Comparison of ENCODE assay signal across 8 mouse cellular contexts in genomic region chr17:56269153-56269630, GRCm38 (mm10). TPM values are rescaled to one million over a fixed set of nuclear protein-coding genes. Genes with fewer than 3 reads are reported as not detected.
A peak's percentile ranks its signal among the peaks of the same experiment; 100 is the strongest.
DNase-seq lines count a peak whose midpoint lies in the region; ATAC-seq and TF ChIP-seq lines count a peak whose summit lies in the region.

No protein-coding gene starts in this region.

- TF ChIP-seq CTCF in cortical plate, adult 2 months (IDR thresholded peaks at IDR 0.05; ENCODE audit: extremely low read depth, insufficient read depth, low read length) = no peak
- no peak for TF ChIP-seq CTCF in thymus, adult 2 months (IDR thresholded peaks at IDR 0.05; ENCODE audit: borderline replicate concordance, control insufficient read depth, extremely low read depth, insufficient read depth, low read length, poor library complexity)

- ATAC-seq in heart, embryonic 11.5 days (replicated peaks; ENCODE audit: insufficient number of reproducible peaks, low FRiP score, low TSS enrichment) = peak; percentile 58
- peak; percentile 78 for ATAC-seq in kidney, embryonic 15.5 days (replicated peaks; ENCODE audit: low FRiP score)
- ATAC-seq in liver, embryonic 11.5 days (replicated peaks; ENCODE audit: low FRiP score) = peak; percentile 84
- peak; percentile 68 for ATAC-seq in monocyte, adult 5-6 weeks (replicated peaks; ENCODE audit: insufficient number of reproducible peaks, low FRiP score, low TSS enrichment, poor library complexity, severe bottlenecking)

- peak overlapping the region; percentile 70 for H3K4me2 ChIP-seq in heart, embryonic 11.5 days
- H3K4me2 ChIP-seq in kidney, embryonic 15.5 days = peak overlapping the region; percentile 69
- H3K4me2 ChIP-seq in liver, embryonic 11.5 days = peak overlapping the region; percentile 70

- peak; percentile 40 to 59 for DNase-seq in urinary bladder, postnatal 36 days (ENCODE audit: low spot score in 2 of 2)
- no peak for DNase-seq in urinary bladder, adult 2 months (ENCODE audit: low spot score)
- peak; percentile 65 for DNase-seq in liver, embryonic 11.5 days (ENCODE audit: low spot score)
- peak; percentile 63 for DNase-seq in thymus, adult 2 months

- H3K36me3 ChIP-seq in heart, embryonic 11.5 days (ENCODE audit: control insufficient read depth, insufficient read depth, low read length) = peaks cover 20% of the 10 kb centered on the region
- peaks cover 20% of the 10 kb centered on the region for H3K36me3 ChIP-seq in kidney, embryonic 15.5 days
- H3K36me3 ChIP-seq in liver, embryonic 11.5 days (ENCODE audit: control insufficient read depth, insufficient read depth, low read length) = peaks cover 20% of the 10 kb centered on the region
- H3K36me3 ChIP-seq in thymus, adult 2 months (ENCODE audit: control insufficient read depth, insufficient read depth, low read length) = no peaks in the 10 kb centered on the region

- H3K4me3 ChIP-seq in cortical plate, adult 2 months (ENCODE audit: insufficient read depth, low read length) = peak overlapping the region; percentile 40
- peak overlapping the region; percentile 36 for H3K4me3 ChIP-seq in heart, embryonic 11.5 days (ENCODE audit: low read depth, low read length)
- peak overlapping the region; percentile 42 for H3K4me3 ChIP-seq in kidney, embryonic 15.5 days (replicated peaks)
- H3K4me3 ChIP-seq in liver, embryonic 11.5 days (ENCODE audit: low read depth, low read length) = peak overlapping the region; percentile 41
- H3K4me3 ChIP-seq in thymus, adult 2 months (ENCODE audit: control insufficient read depth, insufficient read depth, low read length) = peak overlapping the region; percentile 21; the same call in 1 of the 2 replicates

- peak; percentile 71; the same call in 1 of the 2 replicates for TF ChIP-seq POLR2A in cortical plate, adult 2 months (IDR thresholded peaks at IDR 0.05; ENCODE audit: extremely low read depth, insufficient read depth, low read length)
- no peak for TF ChIP-seq POLR2A in thymus, adult 2 months (IDR thresholded peaks at IDR 0.05; ENCODE audit: control insufficient read depth, extremely low read depth, insufficient read depth, low read length, poor library complexity)

- peak overlapping the region; percentile 84 for H3K27ac ChIP-seq in cortical plate, adult 2 months (ENCODE audit: insufficient read depth, low read length)
- peak overlapping the region; percentile 67 for H3K27ac ChIP-seq in heart, embryonic 11.5 days (ENCODE audit: low read depth, low read length)
- H3K27ac ChIP-seq in kidney, embryonic 15.5 days = peak overlapping the region; percentile 88
- H3K27ac ChIP-seq in liver, embryonic 11.5 days (ENCODE audit: low read depth, low read length) = peak overlapping the region; percentile 36
- H3K27ac ChIP-seq in thymus, adult 2 months (ENCODE audit: control insufficient read depth, insufficient read depth, low read length) = peak overlapping the region; percentile 75

- 20% methylated on average over 12 of the region's 12 CpGs for WGBS in heart, embryonic 11.5 days (ENCODE audit: insufficient replicate concordance)
- 18% methylated on average over 12 of the region's 12 CpGs for WGBS in kidney, embryonic 15.5 days
- 17% methylated on average over 12 of the region's 12 CpGs for WGBS in liver, embryonic 11.5 days
- 18% methylated on average over 12 of the region's 12 CpGs for whole genome bisulfite sequencing in thymus, adult 2 months

- no peaks in the 10 kb centered on the region for H3K9me3 ChIP-seq in heart, embryonic 11.5 days (replicated peaks; ENCODE audit: control insufficient read depth, low read length)
- H3K9me3 ChIP-seq in kidney, embryonic 15.5 days (replicated peaks) = no peaks in the 10 kb centered on the region
- H3K9me3 ChIP-seq in liver, embryonic 11.5 days (ENCODE audit: control insufficient read depth, low read length) = no peaks in the 10 kb centered on the region

- peak overlapping the region; percentile 62 for H3K9ac ChIP-seq in heart, embryonic 11.5 days (ENCODE audit: low read depth, low read length)
- H3K9ac ChIP-seq in kidney, embryonic 15.5 days = peak overlapping the region; percentile 35
- H3K9ac ChIP-seq in liver, embryonic 11.5 days (ENCODE audit: low read depth, low read length) = peak overlapping the region; percentile 69

- H3K4me1 ChIP-seq in cortical plate, adult 2 months (ENCODE audit: control insufficient read depth, insufficient read depth, low read length) = peaks cover 8% of the 10 kb centered on the region
- H3K4me1 ChIP-seq in heart, embryonic 11.5 days (ENCODE audit: control insufficient read depth, insufficient read depth, low read length) = peaks cover 10% of the 10 kb centered on the region; the same call in 1 of the 2 replicates
- peaks cover 23% of the 10 kb centered on the region for H3K4me1 ChIP-seq in kidney, embryonic 15.5 days
- peaks cover 9% of the 10 kb centered on the region for H3K4me1 ChIP-seq in liver, embryonic 11.5 days (replicated peaks; ENCODE audit: control insufficient read depth, insufficient read depth, low read length)
- H3K4me1 ChIP-seq in thymus, adult 2 months (replicated peaks; ENCODE audit: control insufficient read depth, insufficient read depth, low read length) = peaks cover 4% of the 10 kb centered on the region

- no peaks in the 10 kb centered on the region for H3K27me3 ChIP-seq in heart, embryonic 11.5 days (ENCODE audit: control insufficient read depth, insufficient read depth, low read length)
- H3K27me3 ChIP-seq in kidney, embryonic 15.5 days = no peaks in the 10 kb centered on the region
- H3K27me3 ChIP-seq in liver, embryonic 11.5 days (replicated peaks; ENCODE audit: control insufficient read depth, insufficient read depth, low read length) = no peaks in the 10 kb centered on the region
- no peaks in the 10 kb centered on the region for H3K27me3 ChIP-seq in thymus, adult 2 months (ENCODE audit: control insufficient read depth, insufficient read depth, low read length)

RNA-seq across cellular contexts. Expression of gene Ticam1, which starts 7.4 kb away (rescaled TPM):
- polyA plus RNA-seq in urinary bladder, adult 2 months (2012; rRNA removed) = 8.7 and 10.0 TPM in 2 replicates
- 4.2 and 4.8 TPM in 2 replicates for polyA plus RNA-seq in cortical plate, adult 2 months (2012; rRNA removed)
- polyA plus RNA-seq in heart, embryonic 11.5 days (2014; fragmentation: Nextera tagmentation; extraction: Ambion mirVana) = 10.4 and 11.4 TPM in 2 replicates
- polyA plus RNA-seq in kidney, embryonic 15.5 days (2015; fragmentation: Nextera tagmentation; extraction: Ambion mirVana) = 6.0 and 6.2 TPM in 2 replicates
- polyA plus RNA-seq in liver, embryonic 11.5 days (2014; fragmentation: Nextera tagmentation; extraction: Ambion mirVana) = 5.8 and 6.2 TPM in 2 replicates
- 2.6 to 11.4 TPM (median 3.9 TPM) in 3 replicates for total RNA-seq in monocyte, adult 5-6 weeks (2017)
- polyA plus RNA-seq in thymus, adult 2 months (2012; rRNA removed) = 21.6 and 23.1 TPM in 2 replicates

RNA-seq across cellular contexts. Expression of gene Fem1a, which starts 12.6 kb away (rescaled TPM):
- polyA plus RNA-seq in urinary bladder, adult 2 months (2012; rRNA removed) = 14.4 and 17.2 TPM in 2 replicates
- polyA plus RNA-seq in cortical plate, adult 2 months (2012; rRNA removed) = 23.3 and 24.1 TPM in 2 replicates
- 17.9 and 19.3 TPM in 2 replicates for polyA plus RNA-seq in heart, embryonic 11.5 days (2014; fragmentation: Nextera tagmentation; extraction: Ambion mirVana)
- 13.1 TPM in 2 replicates for polyA plus RNA-seq in kidney, embryonic 15.5 days (2015; fragmentation: Nextera tagmentation; extraction: Ambion mirVana)
- 14.0 and 15.0 TPM in 2 replicates for polyA plus RNA-seq in liver, embryonic 11.5 days (2014; fragmentation: Nextera tagmentation; extraction: Ambion mirVana)
- 13.2 to 22.7 TPM (median 13.6 TPM) in 3 replicates for total RNA-seq in monocyte, adult 5-6 weeks (2017)
- 43.1 and 45.2 TPM in 2 replicates for polyA plus RNA-seq in thymus, adult 2 months (2012; rRNA removed)

RNA-seq across cellular contexts. Expression of gene Plin3, which starts 23.5 kb away (rescaled TPM):
- polyA plus RNA-seq in urinary bladder, adult 2 months (2012; rRNA removed) = 34.6 and 43.6 TPM in 2 replicates
- polyA plus RNA-seq in cortical plate, adult 2 months (2012; rRNA removed) = 8.4 and 10.1 TPM in 2 replicates
- polyA plus RNA-seq in heart, embryonic 11.5 days (2014; fragmentation: Nextera tagmentation; extraction: Ambion mirVana) = 58.8 and 77.3 TPM in 2 replicates
- 68.9 and 77.4 TPM in 2 replicates for polyA plus RNA-seq in kidney, embryonic 15.5 days (2015; fragmentation: Nextera tagmentation; extraction: Ambion mirVana)
- polyA plus RNA-seq in liver, embryonic 11.5 days (2014; fragmentation: Nextera tagmentation; extraction: Ambion mirVana) = 48.4 and 53.7 TPM in 2 replicates
- total RNA-seq in monocyte, adult 5-6 weeks (2017) = 10.2 to 15.5 TPM (median 13.4 TPM) in 3 replicates
- 29.3 and 33.0 TPM in 2 replicates for polyA plus RNA-seq in thymus, adult 2 months (2012; rRNA removed)

RNA-seq across cellular contexts. Expression of gene Arrdc5, which starts 30.9 kb away (rescaled TPM):
- polyA plus RNA-seq in urinary bladder, adult 2 months (2012; rRNA removed) = not detected in 2 replicates
- not detected in 2 replicates for polyA plus RNA-seq in cortical plate, adult 2 months (2012; rRNA removed)
- polyA plus RNA-seq in heart, embryonic 11.5 days (2014; fragmentation: Nextera tagmentation; extraction: Ambion mirVana) = not detected in 2 replicates
- 0.31 TPM in 1 of 2 replicates, not detected in the other for polyA plus RNA-seq in kidney, embryonic 15.5 days (2015; fragmentation: Nextera tagmentation; extraction: Ambion mirVana)
- polyA plus RNA-seq in liver, embryonic 11.5 days (2014; fragmentation: Nextera tagmentation; extraction: Ambion mirVana) = not detected in 2 replicates
- not detected in 3 replicates for total RNA-seq in monocyte, adult 5-6 weeks (2017)
- polyA plus RNA-seq in thymus, adult 2 months (2012; rRNA removed) = not detected in 2 replicates

RNA-seq across cellular contexts. Expression of gene Uhrf1, which starts 33.9 kb away (rescaled TPM):
- polyA plus RNA-seq in urinary bladder, adult 2 months (2012; rRNA removed) = 4.6 and 5.3 TPM in 2 replicates
- polyA plus RNA-seq in cortical plate, adult 2 months (2012; rRNA removed) = 1.1 and 1.8 TPM in 2 replicates
- 53.0 and 62.4 TPM in 2 replicates for polyA plus RNA-seq in heart, embryonic 11.5 days (2014; fragmentation: Nextera tagmentation; extraction: Ambion mirVana)
- polyA plus RNA-seq in kidney, embryonic 15.5 days (2015; fragmentation: Nextera tagmentation; extraction: Ambion mirVana) = 162 and 175 TPM in 2 replicates
- 172 and 182 TPM in 2 replicates for polyA plus RNA-seq in liver, embryonic 11.5 days (2014; fragmentation: Nextera tagmentation; extraction: Ambion mirVana)
- 1.2 to 5.9 TPM (median 3.2 TPM) in 3 replicates for total RNA-seq in monocyte, adult 5-6 weeks (2017)
- polyA plus RNA-seq in thymus, adult 2 months (2012; rRNA removed) = 154 and 258 TPM in 2 replicates

Comparison
In these comparisons a context has a peak if more than half of its experiments do, and no peak if none do; other contexts are left out.
1. H3K27ac ChIP-seq: peak in every context shown above with its lines; median percentile 88 in kidney, embryonic 15.5 days; 84 in cortical plate, adult 2 months; 75 in thymus, adult 2 months; 67 in heart, embryonic 11.5 days; 36 in liver, embryonic 11.5 days.